Mouse (Mus musculus): ENCODE measurements around the gene Snx27.

Snx27 gene

GRCm38 (mm10) chr3:94567242-94567641 lies 15.3 kb downstream of the Snx27 start:
- no peak for DNase-seq (ENCODE audit: low spot score)

- no peak for DNase-seq (ENCODE audit: low spot score)
These were observed 17.0 kb downstream of the Snx27 start for GRCm38 (mm10) chr3:94565557-94565956.

GRCm38 (mm10) chr3:94565127-94565526 lies 17.4 kb downstream of the Snx27 start:
- DNase-seq (ENCODE audit: low spot score): no peak

GRCm38 (mm10) chr3:94564356-94565010 lies 18.0 kb downstream of the Snx27 start:
- no peak for DNase-seq (ENCODE audit: low spot score)

- no peak for DNase-seq (ENCODE audit: low spot score)
These were observed 19.4 kb downstream of the Snx27 start for GRCm38 (mm10) chr3:94563163-94563562.

- DNase-seq (ENCODE audit: low spot score): no peak
These were observed 22.5 kb downstream of the Snx27 start for GRCm38 (mm10) chr3:94559931-94560429.

GRCm38 (mm10) chr3:94549041-94549440 lies 33.5 kb downstream of the Snx27 start:
- DNase-seq (ENCODE audit: low spot score): no peak

- DNase-seq (ENCODE audit: low spot score): no peak
These were observed 45.3 kb downstream of the Snx27 start for GRCm38 (mm10) chr3:94537187-94537586.

GRCm38 (mm10) chr3:94533968-94534367 lies 48.5 kb downstream of the Snx27 start:
- no peak for DNase-seq (ENCODE audit: low spot score)

GRCm38 (mm10) chr3:94526731-94527130 lies 55.8 kb downstream of the Snx27 start:
- no peak for DNase-seq (ENCODE audit: low spot score)

- DNase-seq (ENCODE audit: low spot score): no peak
These were observed 75.9 kb downstream of the Snx27 start for GRCm38 (mm10) chr3:94506664-94507063.

GRCm38 (mm10) chr3:94502243-94502642 lies 80.3 kb downstream of the Snx27 start:
- DNase-seq (ENCODE audit: low spot score): no peak

- no peak for DNase-seq (ENCODE audit: low spot score)
These were observed 85.4 kb downstream of the Snx27 start for GRCm38 (mm10) chr3:94497162-94497561.

- DNase-seq (ENCODE audit: low spot score): no peak
These were observed 94.9 kb downstream of the Snx27 start for GRCm38 (mm10) chr3:94487581-94487980.

GRCm38 (mm10) chr3:94485922-94486321 lies 96.6 kb downstream of the Snx27 start:
- no peak for DNase-seq (ENCODE audit: low spot score)

GRCm38 (mm10) chr3:94483790-94484439 lies 98.6 kb downstream of the Snx27 start:
- peak; percentile 92 for DNase-seq (ENCODE audit: low spot score)

GRCm38 (mm10) chr3:94482764-94483385 lies 99.6 kb downstream of the Snx27 start:
- DNase-seq (ENCODE audit: low spot score): no peak

GRCm38 (mm10) chr3:94481429-94481828 lies 101.1 kb downstream of the Snx27 start:
- no peak for DNase-seq (ENCODE audit: low spot score)

- no peak for DNase-seq (ENCODE audit: low spot score)
These were observed 102.1 kb downstream of the Snx27 start, which contains the start of gene Riiad1 for GRCm38 (mm10) chr3:94480291-94480884. TSS of gene Riiad1 (minus strand) at chr3:94480341.

- DNase-seq (ENCODE audit: low spot score): no peak
These were observed 103.0 kb downstream of the Snx27 start for GRCm38 (mm10) chr3:94479564-94479963.

- no peak for DNase-seq (ENCODE audit: low spot score)
These were observed 103.8 kb downstream of the Snx27 start for GRCm38 (mm10) chr3:94478591-94479169.

- no peak for DNase-seq (ENCODE audit: low spot score)
These were observed 104.5 kb downstream of the Snx27 start, which contains the start of gene Celf3 for GRCm38 (mm10) chr3:94477981-94478422. TSS of gene Celf3 (plus strand) at chr3:94478295.
